Mouse (Mus musculus) lung, adult 2 months (tissue): ENCODE data around the gene Mdm1. TPM values are rescaled to one million over a fixed set of nuclear protein-coding genes. Genes with fewer than 3 reads are reported as not detected.

Source experiments
- DNase-seq: peaks from one replicate; pipeline ENCODE4 v3.0.0; 2022
- H3K4me1 ChIP-seq: fragments of 200-500 bp; 2 replicates; pipeline ENCODE4 v1.6.1; 2011; ENCODE audit warnings: low read length; ENCODE audit not compliant: control insufficient read depth, insufficient read depth
- H3K4me3 ChIP-seq: fragments of 200-500 bp; replicated peaks from 2 replicates; pipeline ENCODE3; 2011; ENCODE audit warnings: low read depth, mild to moderate bottlenecking, control low read depth, low read length; ENCODE audit errors: extremely low read depth
- CTCF ChIP-seq: fragments of 200-500 bp; IDR thresholded peaks from 2 replicates; pipeline ENCODE4 v1.5.1; 2011; ENCODE audit warnings: mild to moderate bottlenecking, low read length, control low read depth; ENCODE audit not compliant: insufficient read depth
- POLR2A ChIP-seq: fragments of 200-500 bp; IDR thresholded peaks from 2 replicates; pipeline ENCODE4 v1.6.1; 2011; ENCODE audit warnings: low read depth, mild to moderate bottlenecking, control low read depth, low read length, borderline replicate concordance; ENCODE audit errors: extremely low read depth
- WGBS: fragments of 180-500 bp; shearing (Covaris S2); methylation state at CpG from one replicate; pipeline ENCODE4 v1.1.7; 2018; 5-methylcytosine and 5-hydroxymethylcytosine counted together
- polyA plus RNA-seq: library from polyadenylated mRNA; depleted of rRNA; stranded (reverse); fragments of >200 nt; gene quantifications from 2 replicates; pipeline ENCODE4 v1.2.3, GENCODE M21; 2012

Gene Mdm1
- polyA plus RNA-seq, 1 experiment = 8.4 TPM

DNA sequence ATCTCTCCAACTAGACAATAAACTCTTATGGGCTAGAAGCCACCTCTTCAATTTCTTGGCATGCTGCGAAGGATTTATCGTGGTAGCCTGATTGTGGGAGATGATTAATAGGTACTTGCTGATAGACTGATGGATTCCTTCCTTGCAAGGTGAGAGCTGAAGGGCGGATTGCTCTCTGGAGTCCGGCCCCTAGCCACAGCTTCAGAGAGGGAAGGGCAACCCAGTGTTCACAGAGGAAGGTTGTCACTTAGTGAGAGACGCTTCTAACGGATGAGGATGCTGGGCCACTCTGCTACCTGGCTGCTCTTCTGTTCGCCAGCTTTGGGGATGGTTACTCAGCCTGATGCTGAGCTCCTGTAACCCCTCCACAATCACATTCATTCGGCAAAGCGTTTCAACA, 34.6 kb upstream of the Mdm1 start:
- Histone ChIP-seq H3K4me1 (peaks cover 4% of the 10 kb centered on the region), H3K4me3 (no peak overlapping the region)
- 70% methylated on average over 9 of the region's 9 CpGs for WGBS
- no peak for DNase-seq
- TF ChIP-seq CTCF = no peak
- no peak for TF ChIP-seq POLR2A

DNA sequence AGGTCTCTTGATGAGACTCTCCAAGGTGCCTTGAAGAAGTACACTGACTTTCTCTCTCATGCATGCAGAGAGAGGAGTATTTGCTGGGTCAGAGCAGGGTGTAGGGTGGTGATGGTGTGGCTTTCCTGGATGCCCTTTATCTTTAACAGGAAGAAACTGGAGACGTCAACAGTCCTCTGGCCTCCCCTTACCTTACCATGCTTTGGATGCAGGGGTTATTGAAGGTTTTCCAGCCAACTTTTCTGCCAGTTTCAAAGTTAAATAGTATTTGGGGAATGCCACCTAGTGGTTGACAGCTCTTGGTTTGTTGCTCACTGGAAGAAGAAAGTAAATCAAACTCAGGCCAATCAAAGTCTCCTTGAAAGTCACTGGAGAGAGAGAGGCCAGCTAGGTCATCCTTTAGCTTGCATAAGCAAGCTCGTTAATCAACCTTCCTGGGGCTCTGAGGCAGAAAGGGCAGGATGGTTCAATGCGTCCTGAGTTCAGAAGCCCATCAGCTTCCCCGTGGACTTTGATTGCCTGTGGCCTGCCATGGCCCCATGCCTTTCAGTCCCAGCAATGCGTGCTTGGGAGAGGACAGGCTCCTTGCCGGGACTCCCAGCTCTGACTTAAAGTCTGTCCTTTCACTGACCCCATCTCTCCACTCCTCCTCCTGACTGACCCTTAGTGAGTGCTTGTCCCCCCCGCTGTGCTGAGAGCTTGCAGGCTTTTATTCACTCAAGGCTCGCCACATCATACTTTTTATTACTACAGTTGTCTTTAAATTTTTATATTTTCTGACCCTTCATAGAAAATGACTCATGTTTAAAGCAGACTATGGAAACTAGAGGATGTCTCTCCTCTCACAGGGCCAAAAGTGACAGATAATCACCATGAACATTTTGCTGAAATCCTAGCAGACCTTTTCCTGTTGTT, 31.3 kb upstream of the Mdm1 start:
- peak; percentile 23; the same call in 1 of the 2 replicates for TF ChIP-seq CTCF
- TF ChIP-seq POLR2A = no peak
- Histone ChIP-seq H3K4me3 (no peak overlapping the region), H3K4me1 (peaks cover 4% of the 10 kb centered on the region)
- peak; percentile 17 for DNase-seq
- WGBS = 37% methylated on average over 8 of the region's 8 CpGs

DNA sequence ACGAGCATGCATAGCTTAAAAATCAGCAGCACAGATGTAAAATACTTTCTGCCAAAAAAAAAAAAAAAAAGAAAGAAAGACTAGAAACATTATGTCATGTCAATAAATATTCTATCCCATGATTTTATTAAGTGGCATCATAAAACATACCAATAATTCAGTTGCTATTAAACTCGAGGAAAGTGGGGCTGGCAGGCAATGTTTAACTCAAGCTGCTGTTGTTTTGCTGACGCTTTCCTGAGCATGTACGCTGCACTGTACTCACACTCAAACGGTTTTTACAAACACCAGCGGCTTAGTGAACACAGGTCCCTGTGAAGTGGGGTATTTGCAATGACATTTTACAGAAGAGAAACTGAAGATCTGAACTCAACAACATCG, 30.7 kb upstream of the Mdm1 start:
- Histone ChIP-seq H3K4me3 (no peak overlapping the region), H3K4me1 (peaks cover 4% of the 10 kb centered on the region)
- no peak for TF ChIP-seq POLR2A
- TF ChIP-seq CTCF = no peak
- DNase-seq = no peak
- 67% methylated on average over 7 of the region's 7 CpGs for WGBS

DNA sequence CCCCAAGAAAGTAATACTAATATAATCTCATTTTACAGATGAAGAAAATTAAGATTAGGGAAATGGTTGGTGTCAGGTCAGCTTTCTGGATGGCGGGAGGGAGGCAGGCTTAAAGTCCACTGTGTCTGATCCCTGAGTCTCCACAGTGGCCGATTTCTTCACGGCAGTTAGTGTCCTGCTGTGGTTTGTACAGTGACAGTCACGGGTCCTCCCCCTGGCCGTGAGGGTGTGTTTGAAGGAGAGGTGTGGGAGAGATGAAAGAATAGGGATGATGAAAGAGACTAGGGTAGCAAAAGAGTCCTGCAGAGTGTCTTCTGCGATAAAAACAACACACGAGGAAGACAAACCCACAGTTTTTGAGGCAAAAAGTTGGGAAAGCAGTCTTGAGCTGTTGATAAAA, 30.0 kb upstream of the Mdm1 start:
- no peak for DNase-seq
- Histone ChIP-seq H3K4me3 (no peak overlapping the region), H3K4me1 (peaks cover 4% of the 10 kb centered on the region)
- WGBS = 40% methylated on average over 7 of the region's 7 CpGs
- TF ChIP-seq CTCF (no peak), POLR2A (no peak)

DNA sequence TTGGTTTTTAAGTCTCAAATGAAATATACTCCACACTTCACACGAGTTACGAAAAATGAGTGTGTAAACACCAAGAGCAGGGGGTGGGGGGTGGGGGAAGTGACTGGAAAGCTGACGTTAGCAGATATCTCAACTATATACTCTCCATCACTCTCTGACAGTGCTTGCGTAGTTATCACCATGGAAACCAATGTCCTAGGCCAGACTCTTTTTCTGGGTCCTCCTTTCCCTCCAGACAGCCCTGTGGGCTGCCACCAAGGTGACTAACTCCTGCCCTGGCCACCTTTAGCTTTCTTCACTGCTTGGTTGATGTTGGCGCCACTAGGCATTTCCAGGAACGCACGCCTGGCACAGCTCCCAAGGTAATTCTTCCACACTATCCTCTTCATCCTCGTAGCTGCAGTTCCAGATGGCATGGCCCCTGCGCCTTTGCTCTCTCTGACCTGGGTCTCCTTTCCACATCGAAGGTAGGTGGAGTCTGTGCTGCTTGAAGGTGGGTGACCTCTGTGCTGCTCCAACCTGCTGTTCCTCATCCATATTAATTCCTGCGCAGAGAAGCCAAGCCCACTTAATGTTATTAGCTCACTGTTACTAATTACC, 29.2 kb upstream of the Mdm1 start:
- no peak for DNase-seq
- peaks cover 4% of the 10 kb centered on the region for H3K4me1 ChIP-seq
- TF ChIP-seq CTCF (no peak), POLR2A (no peak)
- no peak overlapping the region for H3K4me3 ChIP-seq
- WGBS = 69% methylated on average over 11 of the region's 11 CpGs

DNA sequence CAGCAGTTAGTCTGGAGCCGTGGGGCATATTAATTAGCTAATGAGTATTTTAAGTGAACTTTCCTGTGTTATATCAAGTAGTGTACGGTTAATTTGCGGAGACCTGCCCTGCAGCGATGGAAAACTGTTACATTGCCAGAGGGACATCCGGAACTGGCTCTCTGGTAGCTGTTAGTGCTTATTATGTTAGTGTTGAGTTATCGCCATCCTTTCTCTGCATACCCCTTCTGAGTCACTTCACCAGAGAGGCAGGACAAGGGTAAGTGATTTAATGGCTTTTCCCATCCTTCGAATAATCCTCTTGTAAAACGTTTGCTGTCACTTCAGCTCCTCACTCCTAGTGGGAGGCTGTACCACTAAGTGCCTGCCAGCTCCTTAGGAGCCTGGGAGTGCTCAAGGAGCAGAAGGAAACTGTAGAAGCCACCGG, 28.3 kb upstream of the Mdm1 start:
- WGBS = 67% methylated on average over 9 of the region's 9 CpGs
- no peak for TF ChIP-seq POLR2A
- no peak for TF ChIP-seq CTCF
- Histone ChIP-seq H3K4me3 (no peak overlapping the region), H3K4me1 (peaks cover 4% of the 10 kb centered on the region)
- no peak for DNase-seq

DNA sequence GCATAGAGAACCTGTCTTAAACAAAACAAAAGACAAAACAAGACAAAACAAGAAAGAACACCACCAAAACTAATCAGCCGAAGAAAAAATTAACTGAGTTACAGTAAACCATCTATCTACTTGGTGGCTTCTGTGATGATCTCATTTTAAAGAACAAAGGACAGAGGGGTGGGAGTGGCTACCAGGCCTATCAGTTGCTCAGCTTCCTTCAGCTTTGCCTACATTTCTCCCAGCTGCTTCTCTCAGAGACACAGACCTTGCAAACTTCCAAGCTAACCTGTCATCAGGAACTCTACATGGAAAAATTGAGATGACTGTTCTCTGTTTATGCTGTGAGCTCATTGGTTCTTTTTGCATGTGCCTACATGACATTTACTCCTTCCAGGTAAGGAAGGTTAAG, 27.3 kb upstream of the Mdm1 start:
- WGBS = 61% methylated on average over 1 of the region's 1 CpGs
- H3K4me3 ChIP-seq = no peak overlapping the region

DNA sequence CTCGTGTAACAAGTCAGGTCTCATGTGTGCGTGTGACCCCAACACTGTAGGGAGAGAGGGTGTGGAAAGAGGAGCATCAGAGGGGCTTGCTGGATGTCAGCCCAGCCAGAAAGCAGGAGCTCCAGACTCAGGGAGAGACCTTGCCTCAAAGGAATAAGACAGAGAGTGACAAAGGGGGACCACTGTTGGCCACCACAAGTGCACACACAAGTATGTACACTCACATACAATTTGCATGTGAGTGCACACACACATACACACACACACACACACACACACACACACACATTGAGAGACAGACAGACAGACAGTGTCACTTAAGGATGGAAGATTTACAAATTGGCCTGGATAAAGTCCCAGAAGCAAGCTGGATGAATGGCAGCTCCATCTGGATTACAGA, 25.2 kb upstream of the Mdm1 start:
- peaks cover 2% of the 10 kb centered on the region; the same call in 1 of the 2 replicates for H3K4me1 ChIP-seq
- WGBS = 91% methylated on average over 2 of the region's 2 CpGs
- no peak for TF ChIP-seq POLR2A
- no peak for TF ChIP-seq CTCF
- no peak overlapping the region for H3K4me3 ChIP-seq
- no peak for DNase-seq

More for the DNA sequence above, 27.3 kb upstream of the Mdm1 start:
- H3K4me1 ChIP-seq = peaks cover 4% of the 10 kb centered on the region
- DNase-seq = no peak
- TF ChIP-seq POLR2A = no peak

DNA sequence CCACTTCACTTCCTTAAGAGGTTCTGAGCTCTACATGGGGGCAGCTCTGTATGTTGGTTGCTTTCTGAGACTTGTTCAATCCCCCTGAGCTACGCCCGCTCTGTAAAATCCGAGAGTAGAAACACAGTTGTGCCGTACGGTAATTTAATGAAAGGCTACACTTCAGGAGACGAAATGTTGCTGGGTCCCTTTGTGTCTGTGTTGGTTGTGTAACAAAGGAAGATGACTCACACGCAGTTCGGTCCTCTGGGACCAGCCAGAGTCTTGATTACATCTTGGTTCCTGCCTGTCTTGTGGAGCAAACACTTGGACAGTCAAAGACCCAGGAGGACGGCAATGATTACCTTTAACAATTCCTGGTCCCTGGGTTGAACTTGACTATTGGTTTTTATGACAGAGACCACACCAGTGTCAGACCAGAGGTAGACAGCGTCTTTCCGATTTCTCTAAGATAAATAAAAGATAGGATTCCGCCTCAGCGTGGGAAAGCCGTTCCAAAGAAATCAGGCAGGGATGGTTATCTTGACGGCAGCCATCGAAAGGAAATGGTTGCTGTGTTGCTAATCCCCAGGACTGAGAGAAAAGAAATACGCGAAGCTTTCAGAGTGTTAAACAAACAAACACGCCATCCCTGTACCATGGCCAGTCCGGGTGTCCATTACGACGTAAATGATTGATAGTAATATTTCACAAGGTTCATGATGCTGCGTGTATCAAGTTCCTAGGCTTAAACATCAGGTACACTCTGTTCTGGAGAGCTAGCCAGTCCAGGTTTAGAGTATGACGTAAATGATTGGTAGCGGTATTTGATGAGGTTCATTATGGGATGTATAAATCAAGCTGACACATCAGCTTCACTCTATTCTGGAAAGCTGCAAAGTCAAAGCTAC, 20.3 kb upstream of the Mdm1 start:
- peaks cover 2% of the 10 kb centered on the region; the same call in 1 of the 2 replicates for H3K4me1 ChIP-seq
- no peak for TF ChIP-seq POLR2A
- TF ChIP-seq CTCF = no peak
- 27% methylated on average over 25 of the region's 25 CpGs for WGBS
- peak overlapping the region; percentile 13 for H3K4me3 ChIP-seq
- DNase-seq = no peak
